Mouse (Mus musculus) heart, postnatal 0 days (tissue): ENCODE measurements at regions not wholly inside any gene's neighbourhood (a gene's known extent, or its start where the extent isn't known, plus 50 kb on each side); places are given as distances from the start of the nearest gene placed in this dataset.

Source experiments
- CTCF ChIP-seq: IDR thresholded peaks from 2 replicates; pipeline ENCODE4 v1.5.1; 2016; ENCODE audit warnings: antibody characterized with exemption, control low read depth, low read depth
- EP300 ChIP-seq: IDR thresholded peaks from 2 replicates; pipeline ENCODE4 v1.6.1; 2016; ENCODE audit warnings: antibody characterized with exemption, low read depth

DNA sequence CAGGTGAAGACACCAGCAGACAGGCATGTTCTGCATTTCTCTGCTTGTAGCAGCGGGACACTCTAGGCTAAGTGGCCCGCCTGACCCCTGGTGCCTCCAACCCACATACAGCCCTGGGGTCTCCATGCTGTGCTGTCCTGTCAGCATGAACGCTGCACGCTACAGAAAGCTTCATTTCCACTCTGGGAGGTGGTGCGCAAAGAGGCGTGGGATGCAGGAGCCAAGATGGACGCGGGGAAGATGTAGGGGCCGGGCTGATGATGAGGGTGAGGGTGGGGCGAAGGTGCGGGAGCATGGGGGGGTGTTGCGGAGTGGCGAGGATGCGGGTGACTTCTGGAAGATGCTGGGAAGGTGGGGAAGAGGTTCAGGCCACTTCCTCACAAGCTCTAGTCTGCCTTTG is 88.6 kb upstream of the Hmga2 start:
- TF ChIP-seq CTCF (no peak), EP300 (no peak)
